Mouse (Mus musculus) cerebellum, postnatal 14 days (tissue): Measurements from ENCODE around the gene Wnt9a.
A peak's percentile ranks its signal among the peaks of the same experiment; 100 is the strongest.
"Not testable (repeated sequence)": the region's sequence is repeated elsewhere in the genome, so short reads cannot be mapped to it uniquely, and the experiment has no call there.

Experiments
- DNase-seq, 2 experiments: peaks; one replicate each; pipeline ENCODE4 v3.0.0; 2021; ENCODE audit warnings: mixed read lengths in 2 of 2

The Wnt9a gene

GRCm38 (mm10) chr11:59337955-59338735 lies 31.4 kb downstream of the Wnt9a start:
- DNase-seq: peak; percentile 41 to 76

- no peak for DNase-seq
Measured at GRCm38 (mm10) chr11:59338736-59339120, 32.0 kb downstream of the Wnt9a start.

- DNase-seq: no peak
Measured at GRCm38 (mm10) chr11:59342956-59343355, 36.2 kb downstream of the Wnt9a start.

- no peak for DNase-seq
Measured at GRCm38 (mm10) chr11:59346166-59346910, 39.6 kb downstream of the Wnt9a start.

- no peak for DNase-seq
Measured at GRCm38 (mm10) chr11:59350326-59350725, 43.6 kb downstream of the Wnt9a start.

GRCm38 (mm10) chr11:59354793-59355192 lies 48.1 kb downstream of the Wnt9a start:
- no peak for DNase-seq

- no peak for DNase-seq
Measured at GRCm38 (mm10) chr11:59356874-59357289, 50.2 kb downstream of the Wnt9a start.

- DNase-seq: no peak
Measured at GRCm38 (mm10) chr11:59361291-59361690, 54.6 kb downstream of the Wnt9a start.

- DNase-seq: no peak
Measured at GRCm38 (mm10) chr11:59364007-59364406, 57.3 kb downstream of the Wnt9a start.

GRCm38 (mm10) chr11:59364417-59364816 lies 57.7 kb downstream of the Wnt9a start:
- DNase-seq: no peak

GRCm38 (mm10) chr11:59366031-59366430 lies 59.3 kb downstream of the Wnt9a start:
- DNase-seq: no peak

GRCm38 (mm10) chr11:59366633-59367032 lies 59.9 kb downstream of the Wnt9a start:
- DNase-seq: peak in 1 of 2 experiments; percentile 22

- not testable (repeated sequence) for DNase-seq
Measured at GRCm38 (mm10) chr11:59367955-59368354, 61.2 kb downstream of the Wnt9a start.

GRCm38 (mm10) chr11:59369848-59370247 lies 63.1 kb downstream of the Wnt9a start:
- no peak for DNase-seq

- DNase-seq: peak; percentile 23 to 46
Measured at GRCm38 (mm10) chr11:59375475-59375874, 68.7 kb downstream of the Wnt9a start, which contains the start of gene Prss38. Prss38 (minus strand) TSS chr11:59375657.

GRCm38 (mm10) chr11:59377999-59378398 lies 71.3 kb downstream of the Wnt9a start:
- no peak for DNase-seq

- DNase-seq: no peak
Measured at GRCm38 (mm10) chr11:59379547-59379946, 72.8 kb downstream of the Wnt9a start.
